Mouse (Mus musculus) lung, adult 2 months (tissue): ENCODE data around the gene Wipf1.

Experiments
- CTCF ChIP-seq: fragments of 200-500 bp; IDR thresholded peaks from 2 replicates; pipeline ENCODE4 v1.5.1; 2011; ENCODE audit warnings: mild to moderate bottlenecking, low read length, control low read depth; ENCODE audit not compliant: insufficient read depth
- POLR2A ChIP-seq: fragments of 200-500 bp; IDR thresholded peaks from 2 replicates; pipeline ENCODE4 v1.6.1; 2011; ENCODE audit warnings: low read depth, mild to moderate bottlenecking, control low read depth, low read length, borderline replicate concordance; ENCODE audit errors: extremely low read depth

GRCm38 (mm10) chr2:73454186-73454585 lies 75.3 kb downstream of the Wipf1 start:
- TF ChIP-seq POLR2A (no peak), CTCF (no peak)
